Mouse (Mus musculus) CH12.LX (cell line): ENCODE measurements around the gene Notum. TPM values are rescaled to one million over a fixed set of nuclear protein-coding genes. Genes with fewer than 3 reads are reported as not detected.

Experiments
- DNase-seq: peaks from one replicate; pipeline ENCODE4 v3.0.0-alpha.2; 2013; ENCODE audit errors: extremely low read depth
- H3K27ac ChIP-seq: 2 replicates; pipeline ENCODE4 v1.5.1; 2012; ENCODE audit warnings: low read depth, mild to moderate bottlenecking, control low read depth, moderate library complexity; ENCODE audit not compliant: insufficient read depth
- H3K27me3 ChIP-seq: replicated peaks from 2 replicates; pipeline ENCODE3; 2012; ENCODE audit warnings: inconsistent platforms
- H3K36me3 ChIP-seq, 2 experiments: replicated peaks in 1 of 2; 2 replicates each; pipeline versions ENCODE3 to v1.6.1; 2012; ENCODE audit warnings: inconsistent platforms in 1 of 2, low read length in 1 of 2, mild to moderate bottlenecking in 1 of 2, mixed read lengths in 1 of 2, moderate library complexity in 1 of 2; ENCODE audit not compliant: control insufficient read depth in 1 of 2, insufficient read depth in 1 of 2
- H3K4me1 ChIP-seq, 2 experiments: 2 replicates each; pipeline ENCODE4 v1.6.1; 2012; ENCODE audit warnings: inconsistent platforms in 1 of 2, moderate library complexity in 1 of 2; ENCODE audit not compliant: insufficient read depth in 2 of 2, control insufficient read depth in 1 of 2
- H3K4me2 ChIP-seq: 2 replicates; pipeline ENCODE4 v1.6.1; 2012; ENCODE audit warnings: low read depth, mild to moderate bottlenecking, control low read depth; ENCODE audit not compliant: poor library complexity, insufficient read depth, severe bottlenecking
- H3K4me3 ChIP-seq, 3 experiments: fragments of 150-350 bp in 1 of 3; sonication (generic) in 1 of 3; replicated peaks in 1 of 3; 2 replicates each; pipeline versions ENCODE3 to v1.5.1; 2011 to 2012; ENCODE audit warnings: low read depth in 2 of 3, low read length in 2 of 3, mild to moderate bottlenecking in 2 of 3, moderate library complexity in 2 of 3, control low read depth in 1 of 3, improper control_type of control experiment in 1 of 3, inconsistent platforms in 1 of 3, mixed read lengths in 1 of 3; ENCODE audit not compliant: poor library complexity in 1 of 3
- H3K79me2 ChIP-seq: replicated peaks from 2 replicates; pipeline ENCODE4 v1.6.1; 2012; ENCODE audit warnings: mild to moderate bottlenecking, moderate library complexity; ENCODE audit not compliant: control insufficient read depth, poor library complexity, insufficient read depth, severe bottlenecking; ENCODE audit errors: extremely low read depth
- H3K9ac ChIP-seq: 2 replicates; pipeline ENCODE4 v1.6.1; 2012; ENCODE audit warnings: low read depth, mild to moderate bottlenecking, control low read depth, moderate library complexity; ENCODE audit not compliant: insufficient read depth
- H3K9me3 ChIP-seq: replicated peaks from 2 replicates; pipeline ENCODE3; 2012; ENCODE audit warnings: low read length, inconsistent platforms, mixed read lengths
- BHLHE40 ChIP-seq: IDR thresholded peaks from 2 replicates; pipeline ENCODE4 v1.6.1; 2011; ENCODE audit warnings: mild to moderate bottlenecking, low read depth, low read length, improper control_type of control experiment
- CHD2 ChIP-seq: IDR thresholded peaks from 2 replicates; pipeline ENCODE4 v1.6.1; 2011; ENCODE audit warnings: low read length, improper control_type of control experiment
- CTCF ChIP-seq, 2 experiments: IDR thresholded peaks in 1 of 2; conservative IDR thresholded peaks in 1 of 2; 2 replicates each; pipeline ENCODE4 v1.5.1; 2011 to 2012; ENCODE audit warnings: low read depth in 2 of 2, low read length in 2 of 2, improper control_type of control experiment in 1 of 2, inconsistent platforms in 1 of 2, mild to moderate bottlenecking in 1 of 2, moderate library complexity in 1 of 2
- E2F4 ChIP-seq: IDR thresholded peaks from 2 replicates; pipeline ENCODE4 v1.6.1; 2011; ENCODE audit warnings: low read depth, low read length, improper control_type of control experiment; ENCODE audit not compliant: insufficient replicate concordance
- ETS1 ChIP-seq: conservative IDR thresholded peaks from 2 replicates; pipeline ENCODE4 v1.6.1; 2012; ENCODE audit warnings: low read depth, mild to moderate bottlenecking, inconsistent platforms, low read length, improper control_type of control experiment, moderate library complexity
- IRF4 ChIP-seq: IDR thresholded peaks from 2 replicates; pipeline ENCODE4 v1.6.1; 2014; ENCODE audit warnings: low read depth, mild to moderate bottlenecking, inconsistent platforms, low read length, improper control_type of control experiment
- JUND ChIP-seq: conservative IDR thresholded peaks from 2 replicates; pipeline ENCODE4 v1.6.1; 2011; ENCODE audit warnings: low read depth, low read length, improper control_type of control experiment
- MAFK ChIP-seq: IDR thresholded peaks from 2 replicates; pipeline ENCODE4 v1.6.1; 2011; ENCODE audit warnings: low read length, improper control_type of control experiment; ENCODE audit not compliant: insufficient replicate concordance
- MYC ChIP-seq: IDR thresholded peaks from 2 replicates; pipeline ENCODE4 v1.6.1; 2011; ENCODE audit warnings: low read depth, mild to moderate bottlenecking, improper control_type of control experiment, low read length
- NELFE ChIP-seq: IDR thresholded peaks from 2 replicates; pipeline ENCODE4 v1.6.1; 2011; ENCODE audit warnings: low read depth, low read length, improper control_type of control experiment
- NRF1 ChIP-seq: IDR thresholded peaks from 2 replicates; pipeline ENCODE4 v1.6.1; 2014; ENCODE audit warnings: low read depth, mild to moderate bottlenecking, inconsistent platforms, low read length, improper control_type of control experiment, moderate library complexity
- POLR2A ChIP-seq: IDR thresholded peaks from 2 replicates; pipeline ENCODE4 v1.6.1; 2011; ENCODE audit warnings: low read depth, mild to moderate bottlenecking, improper control_type of control experiment, low read length
- RAD21 ChIP-seq: IDR thresholded peaks from 2 replicates; pipeline ENCODE4 v1.6.1; 2011; ENCODE audit warnings: low read depth, mild to moderate bottlenecking, low read length, improper control_type of control experiment, moderate library complexity
- SIN3A ChIP-seq: IDR thresholded peaks from 2 replicates; pipeline ENCODE4 v1.6.1; 2012; ENCODE audit warnings: low read length, improper control_type of control experiment, inconsistent platforms
- TCF12 ChIP-seq: IDR thresholded peaks from 2 replicates; pipeline ENCODE4 v1.6.1; 2014; ENCODE audit warnings: low read depth, mild to moderate bottlenecking, inconsistent platforms, low read length, improper control_type of control experiment
- USF1 ChIP-seq: IDR thresholded peaks from 2 replicates; pipeline ENCODE4 v1.6.1; 2014; ENCODE audit warnings: low read depth, mild to moderate bottlenecking, inconsistent platforms, low read length, improper control_type of control experiment
- ZC3H11A ChIP-seq: IDR thresholded peaks from 2 replicates; pipeline ENCODE4 v1.6.1; 2012; ENCODE audit warnings: low read depth, mild to moderate bottlenecking, inconsistent platforms, low read length, improper control_type of control experiment
- ZMIZ1 ChIP-seq: IDR thresholded peaks from 2 replicates; pipeline ENCODE4 v1.6.1; 2012; ENCODE audit warnings: low read depth, mild to moderate bottlenecking, inconsistent platforms, low read length, improper control_type of control experiment
- dilution Hi-C: fragments of 300-500 bp; cut with MboI; formaldehyde crosslinking; loops from 2 replicates; pipeline ENCODE4 v1.14.3; 2020; ENCODE audit warnings: low sequenced_read_pairs; ENCODE audit not compliant: extremely low pct_unique_long_range_greater_than_20kb, extremely low pct_ligation_motif_present
- in situ Hi-C: fragments of 300-500 bp; cut with MboI; formaldehyde crosslinking; loops from 3 replicates; pipeline ENCODE4 v1.14.3; 2019; ENCODE audit warnings: low sequenced_read_pairs, low pct_ligation_motif_present, low pct_unique_long_range_greater_than_20kb, mixed read lengths
- polyA plus RNA-seq: library from polyadenylated mRNA; unstranded; fragments of >175 nt; gene quantifications from 2 replicates; pipeline ENCODE4 v1.2.1, GENCODE M21; 2012; ENCODE audit warnings: low read depth; ENCODE audit not compliant: insufficient read length
- total RNA-seq, 2 experiments: library from RNA; depleted of rRNA; stranded (reverse); fragments of 300-350 nt in 1 of 2; fragments of >200 nt in 1 of 2; gene quantifications; 2 replicates each; pipeline ENCODE4 v1.2.3; 2012 to 2014

Notum gene
- total and polyA plus RNA-seq, 3 experiments = not detected

GRCm38 (mm10) chr11:120696568-120696967, 35.6 kb upstream of the Notum start:
- Histone ChIP-seq H3K4me3 (no peak overlapping the region), H3K36me3 (peaks cover 55 to 98% of the 10 kb centered on the region in 2 experiments), H3K27me3 (no peaks in the 10 kb centered on the region), H3K79me2 (no peaks in the 10 kb centered on the region), H3K9me3 (peaks cover 8% of the 10 kb centered on the region)
- DNase-seq = no peak
- TF ChIP-seq POLR2A (no peak), CTCF (conservative IDR thresholded peaks at IDR 0.05 in 1 of 2, IDR thresholded peaks at IDR 0.05 in 1 of 2; ENCODE audit: low read depth in 2 of 2, low read length in 2 of 2) (peak; percentile 27 to 57)
- TF ChIP-seq, all 38 proteins: peak for 1
- Histone ChIP-seq H3K9ac (no peak overlapping the region), H3K4me1 (0 out of 4 replicates have a peak, but pooled peaks cover 2 to 5% of the 10 kb centered on the region in 2 experiments), H3K4me2 (no peak overlapping the region), H3K27ac (no peak overlapping the region)
- dilution Hi-C loops (no loop called here), in situ Hi-C loops (no loop called here)

- Histone ChIP-seq H3K79me2 (no peaks in the 10 kb centered on the region), H3K27me3 (no peaks in the 10 kb centered on the region), H3K36me3 (peaks cover 49 to 95% of the 10 kb centered on the region in 2 experiments), H3K4me2 (no peak overlapping the region), H3K9ac (no peak overlapping the region), H3K27ac (no peak overlapping the region), H3K4me3 (no peak overlapping the region), H3K4me1 (0 out of 4 replicates have a peak, but pooled peaks cover 2 to 5% of the 10 kb centered on the region in 2 experiments), H3K9me3 (peaks cover 8% of the 10 kb centered on the region)
- dilution Hi-C loops = no loop called here
- TF ChIP-seq ZMIZ1 (no peak), POLR2A (no peak), MAFK (no peak), CHD2 (no peak), TCF12 (no peak), NRF1 (no peak), E2F4 (no peak), BHLHE40 (no peak), MYC (no peak), IRF4 (no peak), ETS1 (no peak), USF1 (no peak), JUND (no peak)
- in situ Hi-C loops = no loop called here
- DNase-seq = no peak
Observed at GRCm38 (mm10) chr11:120695641-120696040, 34.7 kb upstream of the Notum start.

- H3K27me3 ChIP-seq = no peaks in the 10 kb centered on the region
- H3K4me3 ChIP-seq = no peak overlapping the region
- DNase-seq = no peak
- H3K27ac ChIP-seq = no peak overlapping the region
- dilution Hi-C loops = no loop called here
- no peaks in the 10 kb centered on the region for H3K79me2 ChIP-seq
- no peak for TF ChIP-seq POLR2A
- no peak for TF ChIP-seq ZMIZ1
- no peak for TF ChIP-seq SIN3A
- no peak for TF ChIP-seq CTCF (conservative IDR thresholded peaks at IDR 0.05 in 1 of 2, IDR thresholded peaks at IDR 0.05 in 1 of 2; ENCODE audit: low read depth in 2 of 2, low read length in 2 of 2)
- TF ChIP-seq RAD21 = no peak
- no peak for TF ChIP-seq BHLHE40
- TF ChIP-seq IRF4 = no peak
- no peak for TF ChIP-seq USF1
- TF ChIP-seq NELFE = no peak
- TF ChIP-seq ZC3H11A = no peak
- TF ChIP-seq CHD2 = no peak
- H3K4me2 ChIP-seq = no peak overlapping the region
- H3K9ac ChIP-seq = no peak overlapping the region
- peaks cover 47 to 95% of the 10 kb centered on the region in 2 experiments for H3K36me3 ChIP-seq
- in situ Hi-C loops = no loop called here
- 0 out of 4 replicates have a peak, but pooled peaks cover 2 to 5% of the 10 kb centered on the region in 2 experiments for H3K4me1 ChIP-seq
- peaks cover 8% of the 10 kb centered on the region for H3K9me3 ChIP-seq
Observed at GRCm38 (mm10) chr11:120695184-120695583, 34.2 kb upstream of the Notum start.
